Mouse (Mus musculus): ENCODE measurements around the gene Gpr89.

Gpr89 gene

GRCm38 (mm10) chr3:96904851-96905541 is at the start of gene Gpr89:
Gene Gpr89 (minus strand): TSS chr3:96905346.
- peak; percentile 94 for DNase-seq (ENCODE audit: low read depth, low spot score)
- Histone ChIP-seq H3K27me3 (ENCODE audit: control insufficient read depth, insufficient read depth, low read length, poor library complexity, severe bottlenecking) (no peaks in the 10 kb centered on the region), H3K36me3 (ENCODE audit: control insufficient read depth, insufficient read depth, low read length, poor library complexity, severe bottlenecking) (no peaks in the 10 kb centered on the region)

GRCm38 (mm10) chr3:96953489-96954233 is 48.5 kb upstream of the Gpr89 start:
- Histone ChIP-seq H3K27me3 (ENCODE audit: control insufficient read depth, insufficient read depth, low read length, poor library complexity, severe bottlenecking) (no peaks in the 10 kb centered on the region), H3K36me3 (ENCODE audit: control insufficient read depth, insufficient read depth, low read length, poor library complexity, severe bottlenecking) (no peaks in the 10 kb centered on the region)
- no peak for DNase-seq (ENCODE audit: low read depth, low spot score)

GRCm38 (mm10) chr3:96942706-96943105 is 37.6 kb upstream of the Gpr89 start:
- Histone ChIP-seq H3K36me3 (ENCODE audit: control insufficient read depth, insufficient read depth, low read length, poor library complexity, severe bottlenecking) (no peaks in the 10 kb centered on the region), H3K27me3 (ENCODE audit: control insufficient read depth, insufficient read depth, low read length, poor library complexity, severe bottlenecking) (no peaks in the 10 kb centered on the region)
- no peak for DNase-seq (ENCODE audit: low read depth, low spot score)

GRCm38 (mm10) chr3:96938738-96939137 is 33.6 kb upstream of the Gpr89 start:
- H3K27me3 ChIP-seq (ENCODE audit: control insufficient read depth, insufficient read depth, low read length, poor library complexity, severe bottlenecking) = no peaks in the 10 kb centered on the region
- H3K36me3 ChIP-seq (ENCODE audit: control insufficient read depth, insufficient read depth, low read length, poor library complexity, severe bottlenecking) = no peaks in the 10 kb centered on the region
- DNase-seq (ENCODE audit: low read depth, low spot score) = peak; percentile 75

GRCm38 (mm10) chr3:96937606-96938005 is 32.5 kb upstream of the Gpr89 start:
- DNase-seq (ENCODE audit: low read depth, low spot score) = no peak
- H3K36me3 ChIP-seq (ENCODE audit: control insufficient read depth, insufficient read depth, low read length, poor library complexity, severe bottlenecking) = no peaks in the 10 kb centered on the region
- H3K27me3 ChIP-seq (ENCODE audit: control insufficient read depth, insufficient read depth, low read length, poor library complexity, severe bottlenecking) = no peaks in the 10 kb centered on the region

- H3K27me3 ChIP-seq (ENCODE audit: control insufficient read depth, insufficient read depth, low read length, poor library complexity, severe bottlenecking) = no peaks in the 10 kb centered on the region
- peak; percentile 77 for DNase-seq (ENCODE audit: low read depth, low spot score)
- H3K36me3 ChIP-seq (ENCODE audit: control insufficient read depth, insufficient read depth, low read length, poor library complexity, severe bottlenecking) = no peaks in the 10 kb centered on the region
Measured at GRCm38 (mm10) chr3:96936241-96936640, 31.1 kb upstream of the Gpr89 start.

GRCm38 (mm10) chr3:96931261-96931681 is 26.1 kb upstream of the Gpr89 start:
- no peak for DNase-seq (ENCODE audit: low read depth, low spot score)
- no peaks in the 10 kb centered on the region for H3K36me3 ChIP-seq (ENCODE audit: control insufficient read depth, insufficient read depth, low read length, poor library complexity, severe bottlenecking)
- no peaks in the 10 kb centered on the region for H3K27me3 ChIP-seq (ENCODE audit: control insufficient read depth, insufficient read depth, low read length, poor library complexity, severe bottlenecking)

- H3K27me3 ChIP-seq (ENCODE audit: control insufficient read depth, insufficient read depth, low read length, poor library complexity, severe bottlenecking) = no peaks in the 10 kb centered on the region
- H3K36me3 ChIP-seq (ENCODE audit: control insufficient read depth, insufficient read depth, low read length, poor library complexity, severe bottlenecking) = no peaks in the 10 kb centered on the region
- no peak for DNase-seq (ENCODE audit: low read depth, low spot score)
Measured at GRCm38 (mm10) chr3:96925920-96926319, 20.8 kb upstream of the Gpr89 start, which contains the start of gene Gja8. Gene Gja8 (minus strand): TSS chr3:96926020.

- no peaks in the 10 kb centered on the region for H3K27me3 ChIP-seq (ENCODE audit: control insufficient read depth, insufficient read depth, low read length, poor library complexity, severe bottlenecking)
- no peak for DNase-seq (ENCODE audit: low read depth, low spot score)
- no peaks in the 10 kb centered on the region for H3K36me3 ChIP-seq (ENCODE audit: control insufficient read depth, insufficient read depth, low read length, poor library complexity, severe bottlenecking)
Measured at GRCm38 (mm10) chr3:96924631-96925030, 19.5 kb upstream of the Gpr89 start.

GRCm38 (mm10) chr3:96920991-96921390 is 15.8 kb upstream of the Gpr89 start:
- no peak for DNase-seq (ENCODE audit: low read depth, low spot score)
- no peaks in the 10 kb centered on the region for H3K27me3 ChIP-seq (ENCODE audit: control insufficient read depth, insufficient read depth, low read length, poor library complexity, severe bottlenecking)
- no peaks in the 10 kb centered on the region for H3K36me3 ChIP-seq (ENCODE audit: control insufficient read depth, insufficient read depth, low read length, poor library complexity, severe bottlenecking)

GRCm38 (mm10) chr3:96905592-96905991 is 446 bp upstream of the Gpr89 start:
- H3K27me3 ChIP-seq (ENCODE audit: control insufficient read depth, insufficient read depth, low read length, poor library complexity, severe bottlenecking) = no peaks in the 10 kb centered on the region; the same call in 1 of the 2 replicates
- H3K36me3 ChIP-seq (ENCODE audit: control insufficient read depth, insufficient read depth, low read length, poor library complexity, severe bottlenecking) = no peaks in the 10 kb centered on the region
- DNase-seq (ENCODE audit: low read depth, low spot score) = no peak

GRCm38 (mm10) chr3:96904393-96904792 is 753 bp downstream of the Gpr89 start, which contains the start of gene Gja5:
Gene Gja5 (plus strand): TSS chr3:96904693.
- Histone ChIP-seq H3K27me3 (ENCODE audit: control insufficient read depth, insufficient read depth, low read length, poor library complexity, severe bottlenecking) (no peaks in the 10 kb centered on the region), H3K36me3 (ENCODE audit: control insufficient read depth, insufficient read depth, low read length, poor library complexity, severe bottlenecking) (no peaks in the 10 kb centered on the region)
- DNase-seq (ENCODE audit: low read depth, low spot score) = no peak

GRCm38 (mm10) chr3:96902336-96902999 is 2.7 kb downstream of the Gpr89 start:
- Histone ChIP-seq H3K36me3 (ENCODE audit: control insufficient read depth, insufficient read depth, low read length, poor library complexity, severe bottlenecking) (no peaks in the 10 kb centered on the region), H3K27me3 (ENCODE audit: control insufficient read depth, insufficient read depth, low read length, poor library complexity, severe bottlenecking) (no peaks in the 10 kb centered on the region)
- DNase-seq (ENCODE audit: low read depth, low spot score) = no peak

GRCm38 (mm10) chr3:96883690-96884089 is 21.5 kb downstream of the Gpr89 start:
- peaks cover 8% of the 10 kb centered on the region for H3K36me3 ChIP-seq (ENCODE audit: control insufficient read depth, insufficient read depth, low read length, poor library complexity, severe bottlenecking)
- no peaks in the 10 kb centered on the region for H3K27me3 ChIP-seq (ENCODE audit: control insufficient read depth, insufficient read depth, low read length, poor library complexity, severe bottlenecking)
- DNase-seq (ENCODE audit: low read depth, low spot score) = no peak
